Mouse (Mus musculus): ENCODE results near the gene Immp2l.

DNA sequence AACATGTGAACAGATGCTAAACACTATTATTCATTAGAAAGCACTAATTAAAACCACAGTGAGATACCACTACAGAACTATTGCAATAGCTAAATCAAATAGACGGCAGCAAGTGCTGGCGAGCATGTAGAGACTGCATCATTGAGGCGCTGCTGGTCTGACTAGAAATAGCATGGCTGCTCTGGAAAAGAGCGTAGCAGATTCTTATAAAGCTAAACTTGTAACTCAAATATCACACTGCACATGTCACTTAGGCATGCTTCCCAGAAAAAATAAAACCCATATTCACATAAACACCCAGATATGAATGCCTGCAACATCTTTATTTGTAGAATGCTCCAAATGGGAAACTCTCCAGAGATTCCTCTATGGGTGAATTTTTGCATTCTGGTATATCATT, 570.1 kb downstream of the Immp2l start:
- TF ChIP-seq USF1 (IDR thresholded peaks at IDR 0.05; ENCODE audit: low read depth) (no peak), TCF3 (IDR thresholded peaks at IDR 0.05; ENCODE audit: insufficient read length, low read depth) (no peak), POLR2A (IDR thresholded peaks at IDR 0.05; ENCODE audit: insufficient read length, low read depth) (no peak), REST (IDR thresholded peaks at IDR 0.05; ENCODE audit: insufficient read depth, insufficient read length) (no peak), MAX (IDR thresholded peaks at IDR 0.05; ENCODE audit: low read depth) (no peak), SRF (IDR thresholded peaks at IDR 0.05; ENCODE audit: control insufficient read depth, insufficient read length, low read depth) (no peak), E2F4 (IDR thresholded peaks at IDR 0.05; ENCODE audit: insufficient read depth) (no peak)

Measured in myocyte (in vitro differentiated cells).